Mouse (Mus musculus) left cerebral cortex, adult 18-20 months (tissue): ENCODE data around the gene Filip1. TPM values are rescaled to one million over a fixed set of nuclear protein-coding genes. Genes with fewer than 3 reads are reported as not detected.

ENCODE experiments used
- DNase-seq, 2 experiments: peaks; one replicate each; pipeline ENCODE4 v3.0.0; 2021 to 2022; ENCODE audit warnings: low spot score in 2 of 2, mixed read lengths in 1 of 2
- total RNA-seq, 2 experiments: library from RNA; stranded (reverse); gene quantifications; 2 replicates each; pipeline ENCODE4 v1.2.3; 2021

Gene Filip1
- total RNA-seq, 2 experiments from 2014 or later: 18.2 to 19.9 TPM

DNA sequence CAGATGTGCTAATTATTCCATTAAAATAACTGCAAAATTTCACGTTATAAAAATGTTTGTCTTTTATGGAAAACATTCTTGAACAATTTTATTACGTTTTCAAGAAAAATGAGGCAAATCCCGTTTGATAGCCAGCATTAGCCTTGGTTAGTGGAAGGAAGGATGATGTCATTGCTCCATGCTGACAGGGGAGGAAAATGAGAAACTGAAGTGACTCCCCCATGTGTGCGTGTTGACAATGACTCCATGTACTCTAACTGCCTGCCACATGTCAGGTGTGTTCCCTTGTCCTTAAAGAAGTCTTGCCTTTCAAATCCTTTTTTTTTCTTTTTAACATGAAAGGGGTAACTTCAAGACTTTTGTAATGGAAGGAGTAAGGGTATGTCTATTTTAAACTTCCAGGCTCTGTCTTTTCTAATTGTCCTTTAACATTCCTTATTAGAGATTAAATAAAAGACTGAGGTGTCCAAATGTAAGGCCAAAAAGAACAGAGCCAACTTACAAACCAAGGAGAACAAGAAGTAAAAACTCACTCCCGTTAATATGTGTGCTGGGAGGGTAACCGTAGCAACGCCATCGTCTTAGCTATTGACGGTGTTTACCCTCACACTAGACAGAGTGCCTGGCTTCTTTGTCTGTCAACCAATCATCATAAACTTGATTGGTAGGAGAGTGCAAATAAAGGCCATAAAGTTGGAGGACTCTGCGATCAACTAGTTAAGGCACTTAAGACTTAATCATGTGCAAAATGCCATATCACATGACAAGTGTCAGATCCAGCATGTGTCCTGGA lies 94.1 kb downstream of the Filip1 start:
- DNase-seq: no peak

DNA sequence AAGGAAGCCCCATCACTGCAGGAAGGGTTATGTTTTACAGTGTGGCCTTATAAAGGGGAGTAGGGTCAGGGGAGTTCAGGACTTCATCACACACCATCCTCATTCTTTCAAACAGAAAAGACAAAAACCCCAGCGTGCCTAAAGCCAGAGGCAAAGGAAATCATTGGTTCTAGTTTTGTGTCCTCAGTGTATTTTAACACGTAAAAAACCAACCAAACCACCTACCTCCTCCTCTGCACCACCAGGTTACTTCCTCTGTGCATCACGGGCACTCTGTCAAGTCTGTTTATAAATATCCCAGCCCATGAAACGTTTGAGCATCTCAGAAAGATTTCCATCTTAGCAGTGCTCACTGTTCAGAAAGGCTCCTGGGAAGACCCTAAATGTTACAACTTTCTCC lies 98.4 kb downstream of the Filip1 start:
- DNase-seq: peak in 1 of 2 experiments; percentile 8

DNA sequence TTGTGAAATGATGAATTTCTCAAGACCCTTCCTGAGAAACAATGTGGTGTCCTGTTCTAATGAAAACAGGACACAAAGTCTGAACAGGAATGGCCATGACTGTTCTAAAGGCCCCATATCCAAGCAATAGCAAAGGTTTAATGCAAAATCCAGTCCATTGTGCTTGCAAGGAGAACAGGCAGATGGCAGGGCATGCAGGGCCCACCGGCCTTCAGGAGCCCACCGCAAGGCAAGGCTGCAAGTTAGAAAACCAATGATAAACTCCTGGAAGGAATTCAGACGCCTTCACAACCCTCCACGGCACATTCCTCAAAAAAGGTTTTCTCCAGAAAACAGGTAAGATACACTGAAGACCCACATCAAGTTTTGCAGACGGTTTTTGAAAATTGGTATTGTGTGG lies 99.7 kb downstream of the Filip1 start:
- DNase-seq: no peak

DNA sequence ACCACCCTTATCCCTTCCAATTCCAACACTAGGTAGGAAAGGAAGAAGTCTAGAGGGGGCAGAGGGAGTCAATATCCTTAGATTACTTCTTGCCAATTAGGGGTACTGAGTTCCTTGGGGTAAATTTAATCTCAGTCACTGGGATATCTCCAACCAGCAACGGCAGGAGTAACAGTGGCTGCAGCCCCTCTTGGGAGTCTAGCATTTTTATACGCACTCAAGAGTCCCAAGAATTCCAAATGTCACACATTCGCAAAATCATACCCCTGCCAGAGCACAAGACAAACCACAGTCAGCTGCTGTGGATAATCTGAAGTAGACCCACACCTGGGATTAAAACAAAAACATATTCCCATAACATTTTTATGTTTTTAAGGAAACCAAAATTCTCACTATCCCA lies 102.5 kb downstream of the Filip1 start:
- DNase-seq: no peak

DNA sequence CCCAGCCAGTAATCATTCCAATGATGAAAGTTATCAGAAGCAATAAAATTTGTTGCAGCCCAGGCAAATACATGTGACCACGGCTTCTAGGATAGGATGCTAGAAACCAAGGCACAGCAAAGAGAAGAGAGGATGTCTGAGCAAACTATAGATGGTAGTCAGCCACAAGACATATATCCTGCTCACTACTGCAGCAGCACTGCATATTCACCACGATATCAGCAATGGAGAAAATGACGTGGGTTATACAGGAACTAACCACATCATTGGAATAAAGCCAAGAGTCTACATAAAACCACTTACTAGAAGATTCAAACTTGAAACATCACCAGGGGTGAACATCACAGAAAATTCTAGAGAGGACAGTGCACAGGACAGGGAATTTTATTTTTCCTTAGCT lies 113.8 kb downstream of the Filip1 start:
- DNase-seq: no peak

DNA sequence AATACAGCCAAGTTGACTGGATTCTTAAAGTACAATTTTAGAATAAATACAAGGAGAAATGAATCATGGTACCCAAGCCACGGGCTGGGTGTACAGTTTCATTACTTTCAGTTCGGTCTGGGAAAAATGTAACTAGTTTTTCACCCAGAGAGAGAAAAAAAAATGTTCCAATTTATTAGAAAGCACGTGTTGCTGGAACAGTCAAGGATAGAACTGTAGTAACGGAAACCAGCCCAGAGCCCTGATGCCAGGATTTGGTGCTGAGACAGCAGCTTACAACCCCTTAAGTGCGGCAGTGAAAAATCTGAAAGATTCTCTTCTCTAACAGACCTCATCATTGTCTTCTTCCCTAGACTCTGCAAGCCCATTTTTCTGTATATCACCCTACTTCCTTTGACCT lies 118.0 kb downstream of the Filip1 start:
- DNase-seq: no peak

DNA sequence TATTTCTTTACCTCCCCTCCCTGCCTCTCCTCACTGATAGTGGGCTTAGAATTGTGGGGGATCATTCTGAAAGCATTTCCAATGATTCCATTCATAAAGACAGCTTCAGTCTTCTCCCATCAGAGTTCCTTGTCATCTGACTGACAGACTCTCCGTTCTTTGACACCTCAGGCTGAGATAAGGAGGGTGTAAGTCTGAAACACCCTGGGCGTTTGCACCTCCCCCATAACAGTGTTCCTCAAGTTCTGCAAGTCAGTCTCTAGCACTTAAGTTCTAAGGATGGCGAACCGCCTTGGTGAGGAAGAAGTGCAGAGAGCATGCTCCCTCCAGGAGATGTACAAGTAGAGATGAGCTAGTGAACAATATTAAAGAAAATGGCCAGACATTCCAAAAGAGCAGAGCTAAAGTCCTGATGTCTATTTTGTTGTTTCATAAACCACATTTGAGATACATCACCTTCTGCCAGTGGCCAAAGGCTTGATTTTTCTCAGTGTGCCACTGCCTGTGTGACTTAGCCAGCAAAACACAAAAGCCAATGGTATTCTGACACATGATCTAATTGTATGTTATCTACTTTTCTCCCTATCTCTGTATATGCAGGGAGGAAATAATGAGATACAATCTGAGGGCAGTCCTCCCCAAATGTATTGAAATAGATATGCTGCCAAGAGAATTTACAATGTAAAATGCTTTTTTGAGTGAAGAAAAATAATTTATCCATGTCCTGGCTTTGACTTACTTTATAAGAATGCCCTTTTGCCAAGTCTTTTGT lies 118.6 kb downstream of the Filip1 start:
- no peak for DNase-seq

DNA sequence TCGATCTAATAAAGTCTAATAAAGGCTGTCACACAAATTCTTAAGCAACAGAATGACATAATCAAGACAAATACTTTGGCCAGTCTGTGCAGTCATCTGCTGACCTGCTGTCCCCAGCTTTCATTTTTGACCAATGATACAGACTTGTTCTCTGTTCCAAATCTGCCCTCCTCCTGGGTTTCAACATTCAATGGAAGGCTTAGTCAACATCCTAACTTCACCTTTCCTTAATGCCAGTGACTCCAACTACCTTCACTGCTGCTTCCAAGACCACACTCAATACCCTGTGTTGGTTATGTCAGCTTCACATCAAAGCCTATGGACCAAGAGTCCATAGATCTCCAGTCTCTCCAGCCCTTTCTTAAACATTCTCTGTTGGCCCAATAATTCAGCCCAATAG lies 120.5 kb downstream of the Filip1 start:
- DNase-seq: no peak

DNA sequence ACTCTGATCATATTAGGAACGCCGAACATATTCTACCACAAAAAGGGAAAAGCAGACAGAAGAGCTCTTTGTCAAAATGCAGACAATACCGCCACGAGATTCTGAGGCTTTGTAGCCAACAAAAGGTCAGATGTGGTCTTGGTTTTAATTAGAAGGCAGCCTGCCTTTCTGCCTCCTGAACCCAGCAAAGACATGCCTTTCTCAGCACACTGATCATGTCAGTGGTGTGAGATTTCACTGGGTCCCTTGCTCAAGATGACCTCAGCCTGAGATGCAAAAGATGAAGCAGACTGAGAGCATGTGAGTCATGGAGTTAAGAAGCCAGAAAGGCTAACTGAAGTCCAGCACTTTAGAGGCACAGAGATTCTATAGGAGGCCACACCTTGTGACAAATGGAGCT lies 122.2 kb downstream of the Filip1 start:
- no peak for DNase-seq

DNA sequence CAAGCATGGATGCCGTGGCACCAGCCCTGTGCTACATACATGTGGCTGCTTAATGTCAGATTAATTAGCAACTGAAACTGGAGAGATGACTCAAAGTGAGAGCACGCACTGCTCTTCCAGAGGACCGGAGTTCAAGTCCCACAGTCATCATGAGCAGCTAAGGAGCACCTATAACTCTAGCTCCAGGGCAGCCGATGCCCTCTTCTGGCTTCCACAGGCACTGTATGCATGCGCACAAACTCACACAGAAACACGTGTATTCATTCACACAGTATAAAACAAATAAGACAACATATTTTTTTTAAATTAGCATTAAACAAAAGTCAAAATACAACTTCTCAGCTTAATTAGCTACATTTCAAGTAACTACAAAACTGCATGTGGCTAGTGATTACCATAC lies 123.5 kb downstream of the Filip1 start:
- DNase-seq: no peak

DNA sequence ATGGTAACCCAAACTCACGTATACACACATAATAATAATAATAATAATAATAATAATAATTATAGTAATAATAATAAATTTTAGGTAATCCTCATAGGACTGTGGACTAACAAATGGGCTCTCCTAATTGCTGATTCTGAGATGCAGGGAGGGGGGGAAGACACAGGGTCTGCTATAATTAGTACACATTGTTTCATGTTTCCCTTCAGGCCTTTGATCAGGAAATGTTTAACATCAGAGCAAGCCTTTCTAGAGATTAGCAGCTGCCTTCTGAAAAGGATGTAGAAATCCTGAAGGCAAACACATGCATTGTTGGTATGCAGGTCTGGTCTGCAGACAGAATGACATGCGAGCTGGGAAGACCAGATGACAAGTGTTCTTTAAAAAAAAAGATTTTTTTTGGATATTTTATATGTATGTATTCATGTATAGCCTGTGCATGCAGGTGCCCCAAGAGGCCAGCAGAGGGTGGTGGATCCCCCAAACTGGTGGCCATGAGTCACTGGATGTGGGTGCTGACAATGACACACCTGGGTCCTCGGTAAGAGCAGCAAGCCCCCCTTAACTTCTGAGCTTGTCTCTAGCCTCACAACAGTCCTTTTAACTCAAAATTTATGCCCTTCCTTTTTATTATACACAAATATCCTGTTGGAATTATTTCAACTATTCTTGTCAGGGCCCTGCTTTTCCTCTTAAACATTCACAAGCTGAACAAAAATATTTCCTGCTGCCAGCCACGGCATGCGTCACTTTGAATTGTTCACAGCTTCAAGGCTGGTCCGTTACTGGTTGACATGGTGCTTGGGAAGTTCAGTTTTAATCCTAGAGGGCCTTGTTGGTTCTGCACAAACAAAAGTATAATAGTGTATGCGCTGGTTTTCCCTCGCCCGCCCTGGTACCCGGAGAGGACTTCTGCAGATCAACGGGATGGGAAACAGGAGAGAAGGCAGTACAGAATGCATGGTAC lies 127.1 kb downstream of the Filip1 start:
- no peak for DNase-seq

DNA sequence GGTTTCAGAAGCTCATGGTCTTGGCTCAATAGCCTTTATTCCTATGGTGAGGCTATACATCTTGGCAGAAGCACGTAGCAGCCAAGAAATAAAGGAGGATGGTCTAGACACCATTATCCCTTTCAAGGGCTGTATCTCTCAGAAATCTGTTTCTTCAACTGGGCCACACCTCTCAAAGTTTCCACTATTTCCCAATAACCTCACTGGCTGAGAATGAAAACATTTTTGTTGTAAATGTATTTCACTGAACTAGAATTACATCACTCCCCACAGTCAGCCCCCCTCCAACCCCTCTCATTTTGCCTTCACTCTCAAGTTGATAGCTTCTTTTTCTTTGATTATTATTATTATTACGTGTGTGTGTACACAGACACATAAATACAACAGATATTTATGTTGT lies 129.5 kb downstream of the Filip1 start:
- DNase-seq: no peak

DNA sequence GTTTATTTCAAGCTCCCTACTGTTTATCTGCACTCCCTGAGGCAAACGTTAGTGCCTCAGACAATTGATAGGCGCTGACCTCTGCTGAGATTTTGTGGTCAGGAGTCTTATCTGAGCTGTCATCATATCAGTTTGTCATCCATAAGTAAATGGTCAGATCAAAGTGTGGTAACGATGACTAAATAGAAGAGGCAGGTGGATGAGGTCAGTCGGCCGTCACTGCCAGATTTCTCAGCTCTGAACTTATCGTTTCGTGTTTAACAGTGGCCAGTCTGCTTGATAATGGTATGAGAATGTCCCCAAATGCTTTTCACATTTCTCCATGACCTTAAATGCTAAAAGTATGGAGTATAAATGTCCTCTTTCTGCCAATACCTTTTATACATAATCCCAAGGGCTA lies 132.6 kb downstream of the Filip1 start:
- no peak for DNase-seq

DNA sequence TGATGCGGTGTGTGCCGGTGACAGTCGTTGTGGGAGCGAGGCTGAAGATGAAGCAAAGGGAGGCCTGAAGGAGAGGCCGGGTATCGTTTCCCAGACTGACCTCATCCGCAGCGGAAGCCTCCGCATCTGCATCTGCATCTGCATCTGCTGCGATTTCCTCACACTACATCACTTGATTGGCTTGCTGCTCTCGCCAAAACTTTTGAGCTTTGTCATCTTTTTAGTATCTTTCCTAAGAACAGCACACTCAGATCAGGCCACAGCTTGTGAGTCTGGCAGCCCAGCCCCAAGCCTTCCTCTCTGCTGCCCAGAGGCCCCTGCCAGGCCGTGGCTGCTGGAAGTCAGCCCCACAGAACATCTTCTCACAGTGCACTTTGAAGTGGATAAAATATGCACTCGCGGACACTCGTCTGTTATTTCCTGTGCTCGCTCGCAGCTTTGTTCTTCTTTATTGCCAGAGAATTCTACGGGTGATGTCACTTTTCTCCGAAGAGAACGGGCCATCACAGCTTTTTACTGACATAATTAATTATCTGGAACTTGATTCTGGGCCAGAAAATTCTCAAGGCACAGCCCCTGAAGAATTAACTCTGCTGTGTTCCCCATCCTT lies 137.0 kb downstream of the Filip1 start:
- DNase-seq: peak in 1 of 2 experiments; percentile 6

DNA sequence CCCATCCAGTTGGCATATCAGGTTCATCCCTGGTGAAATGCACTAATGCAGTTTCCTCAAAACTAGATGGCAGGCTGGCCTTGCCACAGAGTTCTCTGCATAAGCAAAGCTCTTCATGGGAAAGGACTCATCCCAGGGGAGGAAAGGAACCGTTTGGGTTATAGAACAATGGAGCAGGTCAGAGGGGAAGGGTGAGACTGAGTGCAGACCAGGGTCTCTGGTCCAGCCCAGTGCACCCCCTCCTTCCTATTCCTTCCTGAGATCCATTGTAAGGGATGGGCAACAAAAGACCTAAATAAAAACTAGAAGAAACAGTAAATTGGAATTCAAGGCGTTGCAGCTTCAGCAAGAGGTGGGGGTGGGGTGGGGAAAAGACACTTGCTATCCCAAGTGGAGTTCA lies 140.1 kb downstream of the Filip1 start:
- DNase-seq: no peak

DNA sequence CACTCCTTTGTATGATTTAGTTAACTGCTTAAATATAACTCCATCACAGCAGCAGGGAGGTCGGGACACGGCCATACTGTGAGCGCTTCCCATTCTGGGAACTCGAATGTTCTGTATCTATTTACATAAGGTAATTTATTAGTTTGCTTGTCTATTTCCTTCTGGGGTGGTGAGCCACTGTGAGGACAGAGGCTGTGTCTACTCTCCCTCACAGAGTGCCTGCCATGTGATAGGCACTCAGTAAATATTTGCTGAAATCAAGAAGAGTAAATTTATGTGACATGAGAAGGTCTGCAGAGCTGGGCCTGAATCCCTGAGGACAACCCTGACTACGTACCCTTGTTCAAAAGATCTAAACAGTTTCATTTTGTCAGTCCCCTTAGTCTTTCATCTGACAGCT lies 143.1 kb downstream of the Filip1 start:
- no peak for DNase-seq

DNA sequence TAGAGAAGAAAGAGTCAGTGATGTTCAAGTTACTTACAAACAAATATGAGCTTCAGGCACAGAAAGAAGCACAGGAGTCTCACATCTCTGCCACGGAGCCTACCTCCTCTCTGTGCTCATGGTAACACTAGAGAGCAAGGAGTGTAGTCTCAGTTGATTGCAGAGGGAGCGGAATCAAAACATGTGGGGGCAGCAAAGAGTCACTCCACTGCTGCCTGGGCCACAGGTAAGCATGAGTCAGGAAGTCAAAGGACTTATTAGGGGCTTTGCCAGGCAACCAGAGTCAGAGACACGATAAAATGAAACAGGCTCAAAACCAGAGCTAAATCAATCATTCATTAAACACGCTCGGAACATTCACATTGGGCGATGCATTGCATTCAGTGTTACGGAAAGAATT lies 146.7 kb downstream of the Filip1 start:
- no peak for DNase-seq

DNA sequence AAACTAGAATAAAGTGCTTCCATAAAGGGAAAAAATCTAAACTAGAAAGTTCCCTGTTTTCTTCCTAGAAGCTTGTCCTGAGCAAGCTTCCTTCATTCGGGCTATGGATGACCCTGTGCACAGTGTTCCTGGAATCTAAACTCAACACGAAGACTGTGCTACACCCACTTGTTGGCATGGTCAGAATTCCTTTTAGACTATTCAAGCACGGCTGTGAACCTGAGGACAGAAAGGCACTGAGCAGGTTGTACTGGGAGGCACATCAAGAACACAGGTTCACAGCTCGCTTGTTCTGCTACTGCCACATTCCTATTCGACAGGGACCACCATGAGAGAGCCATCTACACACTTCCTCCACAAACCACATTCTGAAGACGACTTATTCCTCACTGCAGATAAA lies 150.1 kb downstream of the Filip1 start:
- DNase-seq: no peak

DNA sequence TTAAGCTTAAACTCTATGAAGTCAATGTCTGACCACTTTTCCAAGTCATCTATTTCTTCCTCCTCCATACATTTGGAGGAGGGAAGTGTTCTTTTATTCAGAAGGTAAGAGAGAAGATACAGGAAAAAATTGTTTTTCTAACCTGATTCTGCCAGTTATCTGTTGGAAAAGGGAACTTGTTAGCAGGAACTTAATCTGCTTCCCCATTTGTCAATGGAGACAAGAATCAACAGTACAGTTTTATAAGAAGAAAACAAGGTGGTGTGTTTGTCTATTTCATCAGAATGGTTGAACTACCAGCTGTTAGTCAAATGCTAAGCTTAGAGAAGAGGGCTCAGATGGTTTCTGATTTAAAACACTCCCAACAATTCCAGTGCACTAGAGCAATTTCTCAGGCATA lies 165.6 kb downstream of the Filip1 start:
- no peak for DNase-seq

DNA sequence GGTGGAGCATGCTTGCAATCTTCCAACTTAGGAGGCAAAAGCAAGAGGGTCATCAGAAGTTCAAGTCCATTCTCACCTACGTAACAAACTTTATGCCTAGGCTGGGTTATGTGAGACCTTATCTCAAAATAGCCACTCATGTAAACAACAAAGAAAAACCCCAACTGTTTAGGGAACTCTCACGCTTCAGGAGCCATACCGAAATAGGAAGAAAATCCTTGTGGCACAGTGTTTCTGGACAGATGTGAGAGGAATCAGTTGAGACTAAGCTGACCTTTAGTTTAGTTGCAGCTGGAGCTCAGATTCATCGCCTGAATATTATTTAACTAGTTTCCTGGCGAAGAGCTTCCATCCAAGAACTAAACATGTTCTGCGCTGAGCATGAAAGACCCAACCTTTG lies 170.0 kb downstream of the Filip1 start:
- no peak for DNase-seq

DNA sequence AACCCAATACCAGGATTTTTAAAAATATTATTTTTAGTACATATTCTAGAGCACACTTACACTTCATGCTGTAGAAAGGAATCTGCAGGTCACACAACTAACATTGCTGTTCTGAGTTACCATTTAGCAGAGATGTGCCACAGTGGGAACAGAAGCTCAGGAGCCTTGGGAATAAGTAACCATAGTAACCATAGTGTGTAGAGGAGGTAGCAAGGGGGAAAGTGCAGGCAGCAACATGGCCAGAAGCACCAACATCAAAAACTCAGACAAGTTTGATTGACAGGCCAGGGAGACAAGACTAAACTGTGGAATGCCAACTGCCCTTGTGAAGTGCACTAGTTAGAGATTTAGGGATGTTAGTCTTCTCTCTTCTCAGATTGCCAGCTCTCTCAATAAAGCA lies 170.6 kb downstream of the Filip1 start:
- DNase-seq: no peak
